Mouse (Mus musculus): ENCODE results near the gene Psmb7.

DNA sequence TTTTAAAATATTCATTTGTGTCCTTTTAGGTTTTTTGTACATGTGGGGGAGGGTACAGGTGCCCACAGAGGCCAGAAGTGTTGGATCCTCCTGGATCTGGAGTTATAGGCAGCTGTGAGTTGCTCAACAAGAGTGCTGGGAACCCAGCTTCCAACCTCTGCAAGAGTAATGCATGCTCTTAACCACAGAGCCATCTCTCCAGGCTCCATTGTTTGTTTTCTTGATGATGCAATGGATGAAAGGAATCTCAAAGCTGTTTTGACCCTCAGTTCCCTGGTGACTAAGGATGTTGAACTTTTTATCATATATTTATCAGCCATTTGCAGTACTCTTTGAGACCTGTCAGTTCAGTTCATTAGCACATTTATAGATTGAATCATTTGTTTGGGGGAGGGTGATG lies 35.1 kb upstream of the Psmb7 start:
- no peak for TF ChIP-seq EP300 (IDR thresholded peaks at IDR 0.05; ENCODE audit: insufficient read depth, low read depth, low read length)
- no peak for TF ChIP-seq POLR2A (IDR thresholded peaks at IDR 0.05; ENCODE audit: insufficient read depth, low read depth, low read length)
- no peak for TF ChIP-seq CTCF (IDR thresholded peaks at IDR 0.05)
